Mouse (Mus musculus) E14TG2a.4 (cell line): ENCODE measurements around the gene Sirt6.

Experiments
- CTCF ChIP-seq: conservative IDR thresholded peaks from 2 replicates; pipeline ENCODE4 v1.5.1; 2014; ENCODE audit warnings: low read length
- NANOG ChIP-seq: IDR thresholded peaks from 2 replicates; pipeline ENCODE4 v1.6.1; 2014; ENCODE audit warnings: borderline replicate concordance, low read length, mixed read lengths

DNA sequence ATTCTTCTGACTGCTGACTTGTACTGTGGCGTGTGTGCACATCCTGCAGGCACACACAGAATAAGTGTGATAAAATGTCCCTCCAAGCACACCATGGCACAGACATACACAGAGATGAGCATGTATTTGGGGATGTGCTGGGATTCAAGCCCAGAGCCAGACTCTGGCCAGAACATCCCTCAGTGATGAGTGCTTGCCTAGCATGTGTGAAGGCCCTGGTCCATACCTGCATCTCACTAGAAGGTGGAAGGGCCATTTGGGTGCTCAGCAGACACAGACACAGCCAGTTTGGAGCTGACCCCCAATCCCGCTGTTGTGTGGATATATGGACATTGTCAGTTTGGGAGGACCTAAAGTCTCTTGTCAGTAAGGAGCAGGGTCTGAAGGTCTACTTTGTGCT lies 14.0 kb upstream of the Sirt6 start:
- TF ChIP-seq CTCF: no peak
- no peak for TF ChIP-seq NANOG
